Mouse (Mus musculus) CH12.LX (cell line): ENCODE data around the gene A930033H14Rik.

Experiments used
- CHD1 ChIP-seq: IDR thresholded peaks from 2 replicates; pipeline ENCODE4 v1.6.1; 2012; ENCODE audit warnings: low read depth, low read length, improper control_type of control experiment, inconsistent platforms
- CTCF ChIP-seq, 2 experiments: IDR thresholded peaks in 1 of 2; conservative IDR thresholded peaks in 1 of 2; 2 replicates each; pipeline ENCODE4 v1.5.1; 2011 to 2012; ENCODE audit warnings: low read depth in 2 of 2, low read length in 2 of 2, improper control_type of control experiment in 1 of 2, inconsistent platforms in 1 of 2, mild to moderate bottlenecking in 1 of 2, moderate library complexity in 1 of 2
- HCFC1 ChIP-seq: IDR thresholded peaks from 2 replicates; pipeline ENCODE4 v1.6.1; 2012; ENCODE audit warnings: low read depth, mild to moderate bottlenecking, inconsistent platforms, low read length, improper control_type of control experiment
- JUND ChIP-seq: conservative IDR thresholded peaks from 2 replicates; pipeline ENCODE4 v1.6.1; 2011; ENCODE audit warnings: low read depth, low read length, improper control_type of control experiment
- TBP ChIP-seq: conservative IDR thresholded peaks from 2 replicates; pipeline ENCODE4 v1.6.1; 2011; ENCODE audit warnings: low read depth, low read length, improper control_type of control experiment
- USF2 ChIP-seq: conservative IDR thresholded peaks from 2 replicates; pipeline ENCODE4 v1.6.1; 2011; ENCODE audit warnings: low read depth, low read length, improper control_type of control experiment

DNA sequence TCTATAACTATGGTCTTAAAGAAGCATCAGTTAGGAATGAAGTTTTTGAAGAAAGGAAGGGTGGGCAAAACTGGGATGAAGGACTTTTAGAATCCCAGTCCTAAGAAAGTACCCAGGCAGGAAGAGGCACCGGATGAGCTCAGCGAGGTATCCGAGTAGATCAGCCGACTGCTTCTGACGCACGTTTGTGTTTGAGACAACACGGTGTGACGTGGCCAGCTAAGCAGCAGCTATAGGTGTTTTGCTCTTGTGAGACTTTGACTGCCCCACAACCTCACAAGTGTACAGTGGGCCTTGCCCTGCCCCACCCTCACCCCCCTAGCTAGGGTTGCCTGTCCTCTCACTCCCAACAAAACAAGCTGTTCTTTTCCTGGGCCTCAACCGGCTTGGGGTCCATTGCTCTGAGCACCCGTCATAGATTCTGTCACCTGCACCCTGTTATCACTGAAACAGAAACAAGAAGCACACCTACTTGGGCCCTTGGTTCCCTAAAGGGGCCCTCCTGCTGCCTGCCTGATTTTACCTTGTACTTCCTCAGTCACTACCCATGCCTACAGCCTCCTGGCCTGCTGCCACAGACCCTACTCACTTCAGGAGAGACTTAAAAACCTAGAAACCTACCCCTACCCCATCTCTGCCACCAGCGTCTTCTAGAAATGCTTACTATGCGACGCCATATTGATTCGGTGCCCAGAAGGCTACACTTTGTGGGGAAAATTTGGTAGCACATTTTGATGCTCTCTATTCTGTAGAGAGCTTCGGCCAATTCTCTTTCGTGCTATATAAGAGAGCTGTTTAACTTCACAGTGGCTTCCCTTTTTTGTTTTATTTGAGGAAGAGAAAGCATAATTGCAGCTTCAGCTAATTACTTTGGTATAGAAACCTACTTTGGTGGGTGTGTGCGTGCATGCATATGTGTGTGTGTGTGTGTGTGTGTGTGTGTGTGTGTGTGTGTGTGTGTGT lies 39.5 kb upstream of the A930033H14Rik start:
- TF ChIP-seq HCFC1 (no peak; the same call in 1 of the 2 replicates), CHD1 (no peak), JUND (no peak), CTCF (conservative IDR thresholded peaks at IDR 0.05 in 1 of 2, IDR thresholded peaks at IDR 0.05 in 1 of 2; ENCODE audit: low read depth in 2 of 2, low read length in 2 of 2) (no peak), USF2 (no peak), TBP (no peak)
